Mouse (Mus musculus) mesoderm, embryonic 11.5 days (tissue): ENCODE measurements around the gene Lrfn3.
A peak's percentile ranks its signal among the peaks of the same experiment; 100 is the strongest.

Experiments
- DNase-seq: peaks from one replicate; pipeline ENCODE4 v3.0.0-alpha.2; 2012; ENCODE audit warnings: low read depth, low spot score

The Lrfn3 gene

DNA sequence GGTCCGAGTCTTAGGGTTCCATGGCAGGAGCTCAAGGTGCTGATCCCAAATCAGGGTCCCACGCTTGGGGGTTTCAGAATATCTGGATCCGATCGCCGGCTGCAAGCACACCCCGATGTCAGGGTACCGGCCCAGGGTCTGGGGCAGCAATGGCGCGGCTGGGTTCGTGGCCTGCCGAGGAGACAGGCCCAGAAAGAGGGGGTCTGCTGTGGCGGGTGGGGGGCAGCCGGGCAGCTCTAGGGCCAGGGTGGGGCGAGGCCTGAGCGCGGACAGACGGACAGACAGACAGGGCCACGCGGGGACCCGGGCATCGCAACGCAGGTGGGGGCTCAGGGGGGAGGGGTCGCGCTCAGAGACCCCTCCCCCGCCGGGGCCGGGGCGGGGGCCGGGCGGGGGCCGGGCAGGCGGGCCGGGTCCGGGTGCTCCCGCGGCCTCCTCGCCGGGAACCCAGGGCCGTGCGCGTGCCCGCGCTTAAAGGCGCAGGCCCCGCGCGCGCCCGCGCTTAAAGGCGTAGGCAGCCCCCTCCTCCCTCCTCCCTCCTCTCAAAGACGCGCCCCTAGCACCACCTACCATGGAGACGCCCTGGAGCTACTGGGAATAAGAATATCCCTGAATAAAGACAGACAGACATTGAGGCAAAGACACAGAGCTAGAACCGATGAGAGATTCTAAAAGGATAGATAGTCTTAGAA is at the start of gene Lrfn3:
TSS of gene Lrfn3 (minus strand) at position 121 of the 692 bp plus-strand sequence.
- peak; percentile 88 for DNase-seq

DNA sequence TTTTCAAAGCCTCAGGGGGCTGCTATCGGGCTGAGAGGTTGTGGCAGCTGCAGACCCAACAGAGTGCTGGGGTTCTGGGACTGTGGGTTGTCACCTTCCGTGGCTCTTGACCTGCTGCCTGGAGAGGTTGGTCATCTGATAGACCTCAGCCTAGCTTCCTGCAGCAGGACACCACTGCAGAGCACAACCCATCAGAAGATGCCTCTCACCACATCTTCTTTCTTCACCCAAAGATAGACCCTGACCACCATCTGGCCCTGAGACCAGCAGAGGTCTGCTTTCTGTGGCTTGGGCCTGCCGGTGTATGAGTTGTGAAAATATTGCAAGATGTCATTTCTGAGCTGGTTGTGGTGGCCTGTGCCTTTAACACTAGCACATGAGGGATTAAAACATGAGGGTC is 48.5 kb upstream of the Lrfn3 start:
- DNase-seq: no peak

DNA sequence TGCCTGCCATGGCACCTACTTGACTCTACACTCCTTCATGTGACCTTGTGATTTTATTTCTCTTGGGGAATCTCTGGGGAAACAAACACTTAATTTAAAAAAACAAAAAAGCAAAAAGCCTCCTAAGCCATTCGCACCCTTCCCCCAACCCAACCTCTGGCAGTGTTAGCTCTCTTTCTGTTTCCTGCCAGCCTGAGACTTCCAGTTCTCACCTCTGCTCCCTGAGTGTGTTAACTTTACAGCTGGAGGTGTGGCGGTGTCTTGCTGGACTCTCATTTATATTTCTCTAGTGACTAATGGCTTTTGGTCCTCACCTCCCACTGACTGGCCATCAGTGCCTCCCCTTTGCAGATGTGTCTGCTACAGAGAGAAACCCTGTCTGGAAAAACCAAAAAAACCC is 47.2 kb upstream of the Lrfn3 start:
- DNase-seq: no peak

DNA sequence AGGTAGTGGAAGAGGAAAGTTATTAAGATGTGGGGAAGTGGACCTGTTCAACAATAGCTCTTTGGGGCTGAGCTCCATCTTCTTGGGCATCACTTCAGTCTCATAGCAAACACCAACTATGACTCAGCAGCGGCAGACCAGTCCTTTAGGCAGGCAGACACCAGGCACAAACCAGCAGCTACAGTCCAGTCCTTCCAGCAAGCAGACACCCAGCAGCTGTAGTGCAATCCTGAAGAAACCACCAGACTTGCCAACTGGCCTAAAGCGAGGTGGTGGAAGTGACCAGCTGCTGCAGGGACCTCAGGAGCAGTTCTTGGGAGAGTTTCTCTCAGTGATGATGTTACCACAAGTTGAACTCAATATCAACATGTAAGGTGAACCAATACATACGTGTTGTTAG is 46.1 kb upstream of the Lrfn3 start:
- DNase-seq: no peak

DNA sequence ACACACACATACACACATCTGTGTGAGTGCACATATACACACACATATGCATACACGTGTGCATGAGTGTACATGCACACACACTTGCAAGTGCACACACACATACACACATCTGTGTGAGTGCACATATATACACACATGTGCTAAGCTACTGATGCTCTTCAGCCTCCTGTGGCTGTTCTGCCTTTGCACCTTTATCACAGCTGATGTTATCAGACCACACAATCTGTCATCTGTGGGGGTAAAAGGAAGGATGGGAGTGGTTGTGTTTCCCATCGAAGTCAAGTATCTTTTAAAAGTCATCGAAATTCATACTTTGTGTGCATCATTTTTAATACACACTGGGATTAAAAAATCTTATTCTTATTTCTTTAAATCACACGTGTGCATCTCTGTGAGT is 39.8 kb upstream of the Lrfn3 start:
- no peak for DNase-seq

DNA sequence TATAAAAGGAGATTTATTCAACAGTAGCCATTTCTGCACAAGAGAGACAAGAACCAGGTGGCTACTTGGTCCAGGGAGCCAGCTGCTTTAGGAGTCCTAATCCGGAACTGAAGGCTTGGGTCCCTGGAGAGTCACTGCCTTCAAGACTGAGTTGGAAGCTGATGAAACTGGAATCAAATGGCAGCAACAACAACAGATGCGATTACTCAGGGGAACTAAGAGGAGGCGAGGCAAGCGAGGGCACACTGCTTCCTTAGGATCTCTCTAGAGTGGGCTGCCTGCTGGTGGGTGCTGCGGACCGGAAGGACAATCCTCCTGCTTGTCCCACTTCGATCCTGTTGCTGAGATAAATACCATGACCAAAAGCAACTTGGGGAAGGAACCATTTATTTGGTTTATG is 37.1 kb upstream of the Lrfn3 start:
- peak; percentile 41 for DNase-seq

DNA sequence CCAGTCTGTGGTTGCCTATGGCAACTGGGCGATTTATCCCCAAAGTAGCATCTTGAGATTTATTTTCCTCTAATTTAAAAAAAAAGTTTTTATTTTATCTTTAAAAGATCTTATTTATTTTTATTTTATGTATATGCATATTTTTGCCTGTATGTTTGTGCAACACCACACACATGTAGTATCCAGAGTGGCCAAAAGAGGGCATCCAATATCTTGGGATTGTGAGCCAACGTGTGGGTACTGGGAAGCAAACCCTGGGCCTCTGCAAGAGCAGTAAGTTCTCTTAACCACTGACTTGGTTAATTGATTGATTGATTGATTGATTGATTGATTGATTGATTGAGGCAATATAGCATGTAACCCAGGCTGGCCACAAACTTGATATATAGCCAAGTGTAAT is 32.3 kb upstream of the Lrfn3 start:
- DNase-seq: no peak

DNA sequence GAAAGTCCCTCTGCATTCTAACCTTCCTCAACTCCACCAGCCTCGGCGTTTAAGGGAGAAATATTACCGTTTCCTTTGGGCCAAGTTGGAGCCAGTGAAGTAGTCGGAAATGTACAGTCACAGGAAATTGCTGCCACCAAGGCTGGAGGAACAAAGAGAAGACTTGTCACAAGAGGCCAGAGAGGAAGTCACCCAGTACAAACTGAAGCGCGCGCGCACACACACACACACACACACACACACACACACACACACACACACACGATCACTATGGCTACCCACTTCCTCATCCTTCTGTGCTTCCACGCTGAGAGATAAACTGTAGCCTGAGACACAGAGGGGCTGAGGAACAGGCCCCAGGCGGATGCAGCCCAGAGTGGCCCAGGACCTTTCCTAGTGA is 31.8 kb upstream of the Lrfn3 start:
- DNase-seq: no peak

DNA sequence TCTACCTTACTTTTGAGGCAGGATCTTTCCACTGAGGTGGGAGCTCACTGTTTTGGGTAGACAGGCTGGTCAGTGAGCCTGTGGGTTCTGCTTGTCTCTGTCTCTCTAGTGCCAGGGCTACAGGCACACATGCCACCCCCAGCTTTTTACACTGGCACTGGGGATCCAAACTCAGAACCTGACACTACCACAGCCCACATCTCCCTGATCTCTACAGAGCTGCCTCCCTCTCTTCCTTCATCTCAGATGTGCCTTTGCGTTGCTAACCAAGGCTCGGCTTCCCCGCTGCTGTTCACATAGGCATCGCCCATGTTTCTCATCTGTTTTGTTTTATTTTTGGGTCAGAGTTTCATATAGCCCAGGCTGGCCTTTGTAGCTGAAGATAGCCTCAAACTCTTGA is 31.1 kb upstream of the Lrfn3 start:
- no peak for DNase-seq

DNA sequence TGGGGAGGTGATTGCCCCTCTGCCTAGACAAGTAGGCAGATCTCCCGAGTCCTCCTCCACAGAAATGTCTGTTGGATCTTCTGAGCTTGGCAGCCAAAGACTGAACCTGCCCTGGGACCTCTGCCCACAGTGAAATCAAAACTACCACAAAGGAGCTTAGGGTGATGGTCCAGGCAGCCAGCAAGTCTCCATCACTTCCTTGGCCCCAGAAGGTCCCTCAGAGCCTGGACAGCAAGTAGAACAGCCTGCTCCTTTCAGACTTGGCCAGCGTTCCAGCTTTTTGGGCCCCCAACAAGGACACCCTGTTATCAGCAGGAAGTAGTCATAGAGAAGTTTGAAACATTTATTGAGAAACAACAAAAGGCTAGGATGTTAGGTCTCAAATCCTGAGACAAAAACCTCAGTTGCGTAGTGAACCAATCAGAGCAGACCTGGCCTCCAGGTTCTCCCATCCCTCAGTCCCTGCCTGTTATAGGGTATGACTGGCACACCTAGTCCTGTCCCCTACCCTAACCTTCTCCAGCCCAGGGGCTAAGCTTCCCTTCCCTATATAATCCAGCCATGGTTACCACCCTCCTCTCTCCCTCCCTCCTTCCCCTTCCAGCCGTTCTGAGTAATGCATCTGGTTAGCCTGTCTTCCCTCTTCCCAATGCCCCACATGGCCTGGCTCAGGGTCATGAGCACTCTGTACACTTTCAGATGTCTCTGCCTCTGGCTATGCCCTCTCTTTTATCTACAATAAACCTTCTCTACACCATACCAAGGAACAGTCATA is 30.4 kb upstream of the Lrfn3 start:
- DNase-seq: no peak

DNA sequence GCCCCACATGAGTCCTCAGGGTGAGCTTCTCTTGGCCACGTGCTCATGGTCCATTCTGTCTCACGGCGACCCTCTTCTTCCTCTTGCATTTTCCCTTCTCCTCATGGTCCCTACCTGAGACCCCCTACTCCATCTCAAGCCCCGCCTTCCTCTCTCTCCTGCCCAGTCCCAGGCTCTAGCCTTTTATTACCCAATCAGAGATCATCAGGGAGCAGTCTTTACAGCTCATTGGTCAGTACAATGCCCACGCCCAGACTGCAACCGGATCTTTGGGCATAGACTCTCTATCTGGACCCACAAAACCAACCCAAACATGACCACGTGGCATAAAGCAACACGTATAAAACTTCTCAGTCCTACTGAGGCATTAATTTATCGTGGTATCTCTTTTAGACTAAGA is 21.5 kb upstream of the Lrfn3 start:
- no peak for DNase-seq

DNA sequence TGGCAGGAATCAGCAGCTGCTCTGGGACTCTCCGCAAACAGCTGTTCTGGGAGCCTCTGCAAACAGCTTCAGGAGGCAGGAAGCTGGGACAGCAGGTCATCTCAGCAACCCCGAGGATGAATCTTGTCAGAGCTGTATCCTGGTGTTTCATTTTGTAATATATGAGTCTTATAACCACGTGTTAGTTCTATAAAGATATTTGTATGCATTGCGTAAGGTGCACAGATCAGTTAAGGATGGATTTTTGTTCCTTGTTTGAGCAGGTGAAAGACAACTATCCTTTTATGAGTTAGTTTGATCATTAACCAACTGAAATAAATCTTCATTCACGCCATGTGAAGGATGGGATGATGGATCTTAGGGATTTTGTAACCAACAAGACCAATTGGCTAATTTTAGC is 17.5 kb upstream of the Lrfn3 start:
- DNase-seq: no peak

DNA sequence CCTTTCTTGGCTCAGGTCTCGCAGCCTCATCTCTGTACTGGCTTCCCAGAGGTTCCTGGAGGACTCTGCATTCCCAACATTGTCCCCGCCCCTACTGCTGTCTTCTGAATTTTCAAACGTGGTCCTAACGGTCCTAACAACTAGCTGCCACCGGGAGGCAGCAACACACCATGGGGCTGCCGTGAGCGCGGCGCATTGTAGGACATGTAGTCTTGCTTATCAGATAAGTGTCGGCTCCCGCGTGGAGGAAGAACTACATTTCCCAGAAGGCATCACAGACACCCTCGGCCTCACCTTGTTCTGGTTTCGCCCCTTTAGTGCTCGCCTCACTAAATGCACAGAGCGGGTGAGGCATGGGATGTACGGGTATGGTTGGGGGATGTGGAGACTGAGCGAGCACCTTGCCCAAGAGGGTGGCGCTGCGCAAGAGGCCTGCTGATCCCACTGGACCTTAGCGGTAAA is 11.0 kb upstream of the Lrfn3 start:
- DNase-seq: peak; percentile 96

DNA sequence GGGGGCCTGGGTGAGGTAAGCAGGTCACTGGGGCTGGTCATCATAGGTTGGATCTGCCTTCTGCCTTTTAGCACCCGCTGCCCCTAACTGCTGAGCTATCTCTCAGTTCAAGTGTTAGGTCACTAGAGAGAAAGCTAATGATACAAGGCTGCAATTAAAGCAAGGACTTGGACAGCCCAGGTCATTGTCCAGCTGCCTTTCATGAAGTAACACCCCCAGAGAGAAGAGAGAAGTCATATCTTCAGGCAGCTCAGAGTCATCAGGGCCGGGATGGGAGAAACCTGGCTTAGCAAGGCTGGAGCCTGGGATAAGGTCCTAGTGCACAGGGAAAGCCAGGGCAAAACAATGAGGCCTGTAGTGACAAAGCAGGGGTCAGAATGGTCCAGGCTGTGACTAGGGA is 4.9 kb upstream of the Lrfn3 start:
- no peak for DNase-seq

DNA sequence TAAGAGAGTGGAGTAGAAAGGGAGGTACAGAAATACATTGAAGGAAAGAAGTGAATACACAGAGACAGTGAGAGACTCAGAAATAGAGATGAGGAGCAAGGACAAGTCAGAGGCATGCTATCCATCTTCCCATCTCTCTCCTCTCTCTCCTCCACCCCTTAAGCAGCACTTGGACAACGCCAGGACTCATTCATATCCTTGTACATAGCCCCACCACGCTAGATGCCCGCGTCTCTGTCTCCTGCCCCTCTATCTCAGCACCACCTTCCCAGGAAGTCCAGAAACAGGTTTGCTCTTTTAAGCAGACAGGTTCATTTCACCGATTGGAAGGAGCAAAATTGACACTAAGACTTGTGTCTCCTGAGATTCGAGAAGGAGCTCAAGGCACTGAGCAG is 769 bp upstream of the Lrfn3 start:
- no peak for DNase-seq

DNA sequence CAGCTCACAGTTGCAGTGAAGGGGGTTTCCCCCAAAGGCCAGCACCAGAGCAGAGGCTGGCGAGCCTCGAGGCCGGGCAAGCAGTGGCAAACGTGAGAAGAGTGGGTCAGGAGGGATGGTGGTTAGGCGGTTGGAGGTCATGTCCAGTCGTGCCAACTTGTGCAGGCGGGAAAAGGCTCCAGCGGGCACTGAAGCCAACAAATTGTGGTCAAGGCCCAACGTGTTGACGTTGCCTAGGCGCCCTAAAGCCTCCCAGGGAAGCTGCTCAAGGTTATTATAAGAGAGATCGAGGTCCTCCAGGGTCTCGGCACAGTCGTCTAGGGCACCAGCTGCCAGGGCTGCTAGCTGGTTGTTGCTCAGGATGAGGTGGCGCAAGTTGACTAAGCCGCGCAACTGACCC is 2.5 kb downstream of the Lrfn3 start:
- no peak for DNase-seq

DNA sequence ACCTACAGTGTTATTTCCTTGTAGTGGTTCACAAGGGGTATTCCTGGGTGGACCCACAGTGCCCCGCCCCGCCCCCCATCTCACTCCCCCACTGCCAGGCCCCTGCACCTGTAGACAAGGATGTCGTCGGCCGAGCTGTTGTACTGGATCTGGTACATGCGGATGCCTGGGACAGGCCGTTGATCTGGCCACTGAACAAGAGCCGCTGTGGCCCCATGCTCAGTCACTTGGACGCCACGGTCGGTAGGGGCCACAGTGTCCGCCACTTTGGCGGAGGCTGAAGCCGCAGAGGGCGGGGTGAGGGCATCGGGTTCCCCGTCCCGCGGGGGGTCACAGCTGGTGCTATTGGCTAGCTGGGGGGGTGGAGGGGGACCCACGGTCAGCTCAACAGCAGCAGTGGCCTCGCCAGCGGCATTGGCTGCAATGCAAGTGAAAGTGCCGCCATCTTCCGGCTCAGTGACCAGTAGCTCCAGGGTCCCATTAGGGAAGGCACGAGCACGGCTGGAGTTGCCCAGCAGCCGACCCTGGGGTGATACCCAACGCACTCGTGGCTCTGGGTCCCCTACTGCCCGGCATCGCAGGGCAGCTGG is 3.2 kb downstream of the Lrfn3 start:
- no peak for DNase-seq

DNA sequence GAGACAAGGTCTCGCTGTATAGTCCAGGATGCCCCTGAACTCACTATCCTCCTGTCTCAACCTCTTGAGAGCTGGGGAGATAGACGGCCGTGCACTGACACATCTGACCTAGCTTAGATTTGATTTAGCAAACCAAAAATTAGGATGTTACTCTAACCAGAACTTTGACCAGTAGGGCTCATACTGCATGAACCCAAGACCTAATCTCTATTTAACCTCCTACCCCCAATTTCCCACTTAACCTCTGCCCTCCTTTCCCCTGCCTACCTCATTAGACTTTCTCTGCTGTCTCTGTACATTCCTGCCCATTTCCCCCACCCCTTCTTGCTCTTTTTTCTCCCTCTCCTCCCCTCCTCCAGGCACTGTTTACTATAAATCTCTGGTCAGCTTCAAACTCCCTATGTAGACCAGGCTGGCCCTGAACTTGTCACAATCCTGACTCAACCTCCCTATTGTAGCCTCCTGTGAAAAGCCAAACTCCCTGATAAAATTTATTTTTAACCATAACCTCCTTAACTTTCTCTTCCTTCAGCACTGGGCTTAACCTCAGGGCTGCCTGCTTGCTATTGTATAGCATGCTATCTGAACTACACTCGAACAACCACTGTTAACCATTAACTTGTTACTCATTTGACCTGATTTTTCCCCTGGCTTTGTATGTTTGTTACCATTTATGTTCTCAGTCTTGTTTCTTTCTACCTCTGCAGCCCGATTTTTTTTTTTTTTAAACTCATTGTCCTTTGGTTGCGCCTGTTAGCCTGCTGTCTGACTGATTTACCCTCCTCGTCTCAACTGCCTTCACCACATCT is 4.0 kb downstream of the Lrfn3 start:
- no peak for DNase-seq

DNA sequence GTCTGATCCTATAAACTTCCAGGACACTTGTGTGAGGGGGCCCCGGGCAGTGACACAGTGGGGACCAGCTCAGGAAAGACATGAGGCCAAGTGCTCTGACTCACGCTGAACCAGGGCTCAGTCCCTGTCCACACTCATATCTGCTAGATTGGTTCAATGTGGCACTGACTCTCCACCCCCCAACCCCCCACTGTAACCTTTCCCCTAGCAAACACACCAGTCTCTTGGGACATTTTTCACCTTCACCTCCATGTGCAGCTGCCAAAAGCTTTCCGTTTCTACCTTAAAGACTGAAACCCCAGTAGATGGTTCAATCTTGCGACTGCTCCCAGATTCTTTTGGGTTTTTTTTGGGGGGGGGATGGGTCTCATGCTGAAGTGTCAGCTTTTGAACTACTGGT is 8.5 kb downstream of the Lrfn3 start:
- DNase-seq: no peak

DNA sequence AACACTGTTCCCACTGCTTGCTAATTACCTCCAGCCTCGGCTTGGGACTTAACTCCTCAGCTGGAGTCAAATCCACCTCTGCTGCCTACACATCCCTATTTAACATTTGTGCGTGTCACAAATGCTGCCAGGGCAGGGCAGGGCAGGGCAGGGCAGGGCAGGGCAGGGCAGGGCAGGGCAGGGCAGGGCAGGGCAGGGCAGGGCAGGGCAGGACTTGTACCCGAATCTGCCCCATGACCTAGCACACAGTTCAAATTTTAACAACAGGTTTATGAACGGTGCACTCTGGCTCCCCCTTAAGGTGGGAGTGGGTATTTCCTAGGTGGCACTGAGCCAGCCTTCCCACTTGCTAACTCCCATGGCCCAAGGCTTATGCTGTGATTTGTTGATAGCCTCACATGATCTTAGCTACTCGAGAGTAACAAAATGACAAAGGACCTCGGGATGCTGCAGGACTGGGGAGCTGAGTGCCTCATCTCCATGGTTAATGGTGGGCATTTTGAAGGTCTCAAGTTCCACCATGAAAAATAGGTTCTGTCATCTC is 9.2 kb downstream of the Lrfn3 start:
- DNase-seq: peak; percentile 82

DNA sequence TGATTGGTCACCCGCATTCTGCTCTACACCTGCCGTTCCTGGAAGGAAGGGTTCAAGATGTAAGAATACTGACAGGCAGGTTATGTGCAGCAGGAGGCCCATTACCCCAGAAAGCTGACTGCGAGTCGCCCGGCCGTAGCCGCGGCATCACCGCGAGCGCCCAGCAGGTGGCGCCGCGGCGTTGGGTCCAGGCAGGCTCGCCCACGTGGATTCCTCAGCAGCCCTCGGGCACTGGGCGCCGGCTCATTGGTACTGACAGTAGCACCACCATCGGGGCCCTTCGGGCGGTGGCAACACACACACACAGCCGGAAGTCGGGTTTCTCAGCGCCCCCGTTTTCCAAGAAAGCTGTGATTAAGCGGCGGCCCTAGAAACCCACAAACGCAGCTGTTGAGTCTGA is 14.7 kb downstream of the Lrfn3 start:
- peak; percentile 83 for DNase-seq
